11 mouse cellular contexts compared by ENCODE assay signal in the genomic region with DNA sequence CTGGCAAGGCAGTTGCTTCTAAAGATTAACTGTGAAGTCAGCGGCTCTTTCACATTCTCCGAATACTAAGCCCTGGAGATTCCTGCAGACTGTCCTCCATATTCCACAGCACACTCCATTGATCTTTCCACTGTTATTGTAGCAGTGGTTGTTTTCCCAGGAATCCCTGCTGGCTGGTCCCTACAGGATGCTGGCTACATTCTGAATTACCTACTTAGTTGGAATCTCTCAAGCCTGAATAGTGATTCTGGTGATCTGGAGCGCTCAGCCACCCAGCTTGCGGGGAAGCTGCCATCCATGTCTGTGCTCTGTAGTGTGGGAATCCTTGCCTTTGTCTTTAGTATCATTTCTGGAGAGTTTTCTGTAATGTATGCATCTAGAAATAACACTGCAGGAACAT. TPM values are rescaled to one million over a fixed set of nuclear protein-coding genes. Genes with fewer than 3 reads are reported as not detected.
DNase-seq lines count a peak whose midpoint lies in the region; ATAC-seq and TF ChIP-seq lines count a peak whose summit lies in the region.
"Had no signal": no experiment of that assay in that cellular context is flagged by ENCODE, and none has a peak within 500 bp of the region (broad histone marks: within the 10 kb centered on the region; RNA-seq: fewer than 3 reads in every experiment).

No protein-coding gene starts in this region.

- TF ChIP-seq CTCF in brain, embryonic 14.5 days (IDR thresholded peaks at IDR 0.05; ENCODE audit: borderline replicate concordance, extremely low read depth, insufficient read depth, insufficient read length), result no peak

- H3K9ac ChIP-seq in intestine, embryonic 14.5 days (ENCODE audit: low read length), result no peak overlapping the region
- H3K9ac ChIP-seq in intestine, embryonic 15.5 days, result no peak overlapping the region
- H3K9ac ChIP-seq in forebrain, embryonic 14.5 days (ENCODE audit: low read length), result peak overlapping the region; percentile 29; the same call in 1 of the 2 replicates
- no peak overlapping the region for H3K9ac ChIP-seq in midbrain, embryonic 11.5 days (ENCODE audit: low read length)

- ATAC-seq in intestine, embryonic 14.5 days (replicated peaks; ENCODE audit: low FRiP score, low TSS enrichment, low read depth), result no peak
- ATAC-seq in intestine, embryonic 15.5 days, result no peak
- peak; percentile 66; the same call in 1 of the 2 replicates for ATAC-seq in forebrain, embryonic 14.5 days
- ATAC-seq in midbrain, embryonic 11.5 days (ENCODE audit: low FRiP score), result peak; percentile 62
- ATAC-seq: intestine, postnatal 0 days had no signal

- WGBS in intestine, embryonic 14.5 days, result 42% methylated on average over 4 of the region's 4 CpGs
- 46% methylated on average over 4 of the region's 4 CpGs for WGBS in intestine, embryonic 15.5 days
- WGBS in forebrain, embryonic 14.5 days, result 14% methylated on average over 4 of the region's 4 CpGs
- WGBS in midbrain, embryonic 11.5 days, result 19% methylated on average over 4 of the region's 4 CpGs

- H3K4me1 ChIP-seq in intestine, embryonic 14.5 days (replicated peaks; ENCODE audit: control insufficient read depth, insufficient read depth, low read length), result no peaks in the 10 kb centered on the region
- H3K4me1 ChIP-seq in intestine, embryonic 15.5 days (replicated peaks), result no peaks in the 10 kb centered on the region
- H3K4me1 ChIP-seq in forebrain, embryonic 14.5 days (ENCODE audit: control insufficient read depth, insufficient read depth, low read length), result peaks cover 13% of the 10 kb centered on the region
- peaks cover 10% of the 10 kb centered on the region; the same call in 1 of the 2 replicates for H3K4me1 ChIP-seq in midbrain, embryonic 11.5 days (ENCODE audit: control insufficient read depth, insufficient read depth, low read length)

- no peak overlapping the region for H3K27ac ChIP-seq in intestine, embryonic 14.5 days (ENCODE audit: low read depth)
- no peak overlapping the region for H3K27ac ChIP-seq in intestine, embryonic 15.5 days
- 0 out of 2 replicates have a peak overlapping the region, but pooled peaks have one; percentile 30 for H3K27ac ChIP-seq in forebrain, embryonic 14.5 days (ENCODE audit: low read depth, low read length)
- H3K27ac ChIP-seq in midbrain, embryonic 11.5 days (ENCODE audit: low read depth, low read length), result no peak overlapping the region

- no peak overlapping the region for H3K4me3 ChIP-seq in intestine, embryonic 14.5 days (ENCODE audit: low read depth, low read length)
- no peak overlapping the region for H3K4me3 ChIP-seq in intestine, embryonic 15.5 days (replicated peaks)
- H3K4me3 ChIP-seq in forebrain, embryonic 14.5 days (ENCODE audit: low read depth, low read length), result 0 out of 2 replicates have a peak overlapping the region, but pooled peaks have one; percentile 4
- H3K4me3 ChIP-seq in midbrain, embryonic 11.5 days (ENCODE audit: low read depth, low read length), result no peak overlapping the region

- DNase-seq in intestine, embryonic 14.5 days (ENCODE audit: low spot score), result no peak
- peak; percentile 71 for DNase-seq in brain, embryonic 14.5 days (ENCODE audit: low read depth)
- DNase-seq in forebrain, embryonic 14.5 days (ENCODE audit: low spot score), result peak; percentile 50
- no peak for DNase-seq in midbrain, embryonic 11.5 days (ENCODE audit: low spot score, missing footprints)
- no peak for DNase-seq in urinary bladder, postnatal 10 days (ENCODE audit: low spot score)
- DNase-seq in adrenal gland, adult 18-20 months (ENCODE audit: low spot score in 2 of 2), result no peak
- no peak for DNase-seq in thymus, postnatal 25 days
- DNase-seq: adrenal gland, postnatal 25 days; right cerebral cortex, postnatal 14 days had no signal

- H3K4me2 ChIP-seq in intestine, embryonic 14.5 days (ENCODE audit: low read length), result peak overlapping the region; percentile 22; the same call in 1 of the 2 replicates
- no peak overlapping the region; the same call in 1 of the 2 replicates for H3K4me2 ChIP-seq in intestine, embryonic 15.5 days (replicated peaks)
- peak overlapping the region; percentile 39 for H3K4me2 ChIP-seq in forebrain, embryonic 14.5 days (ENCODE audit: low read length)
- peak overlapping the region; percentile 26 for H3K4me2 ChIP-seq in midbrain, embryonic 11.5 days

- no peaks in the 10 kb centered on the region for H3K27me3 ChIP-seq in intestine, embryonic 14.5 days (replicated peaks; ENCODE audit: control insufficient read depth, insufficient read depth, low read length)
- no peaks in the 10 kb centered on the region for H3K27me3 ChIP-seq in intestine, embryonic 15.5 days (replicated peaks)
- H3K27me3 ChIP-seq in forebrain, embryonic 14.5 days (replicated peaks; ENCODE audit: control insufficient read depth, insufficient read depth, low read length), result no peaks in the 10 kb centered on the region
- no peaks in the 10 kb centered on the region for H3K27me3 ChIP-seq in midbrain, embryonic 11.5 days (ENCODE audit: control insufficient read depth, insufficient read depth, low read length)

- TF ChIP-seq POLR2A in brain, embryonic 14.5 days (IDR thresholded peaks at IDR 0.05; ENCODE audit: borderline replicate concordance, extremely low read depth, insufficient read depth, insufficient read length, poor library complexity, severe bottlenecking), result no peak

- no peaks in the 10 kb centered on the region for H3K36me3 ChIP-seq in intestine, embryonic 14.5 days (ENCODE audit: control insufficient read depth, insufficient read depth, low read length)
- no peaks in the 10 kb centered on the region for H3K36me3 ChIP-seq in intestine, embryonic 15.5 days
- no peaks in the 10 kb centered on the region for H3K36me3 ChIP-seq in forebrain, embryonic 14.5 days (ENCODE audit: control insufficient read depth, insufficient read depth, low read length)
- no peaks in the 10 kb centered on the region for H3K36me3 ChIP-seq in midbrain, embryonic 11.5 days (ENCODE audit: control insufficient read depth, insufficient read depth, low read length)

- H3K9me3 ChIP-seq in intestine, embryonic 14.5 days (ENCODE audit: control insufficient read depth, low read length), result no peaks in the 10 kb centered on the region
- H3K9me3 ChIP-seq in intestine, embryonic 15.5 days, result no peaks in the 10 kb centered on the region
- no peaks in the 10 kb centered on the region for H3K9me3 ChIP-seq in forebrain, embryonic 14.5 days (replicated peaks; ENCODE audit: control insufficient read depth, low read length)
- no peaks in the 10 kb centered on the region for H3K9me3 ChIP-seq in midbrain, embryonic 11.5 days (ENCODE audit: control insufficient read depth, low read length)

RNA-seq across cellular contexts. Expression of a gene that starts 51.5 kb away (rescaled TPM):
- 2.8 and 3.1 TPM in 2 replicates for polyA plus RNA-seq in intestine, embryonic 14.5 days (2014; fragmentation: Nextera tagmentation; extraction: Ambion mirVana)
- 2.7 and 3.0 TPM in 2 replicates for polyA plus RNA-seq in intestine, embryonic 15.5 days (2015; fragmentation: Nextera tagmentation; extraction: Ambion mirVana)
- 28.6 and 43.7 TPM in 2 replicates for polyA plus RNA-seq in brain, embryonic 14.5 days (2012; rRNA removed)
- polyA plus RNA-seq in forebrain, embryonic 14.5 days (2014; fragmentation: Nextera tagmentation; extraction: Ambion mirVana), result 33.0 and 65.4 TPM in 2 replicates
- polyA plus RNA-seq in midbrain, embryonic 11.5 days (2014; fragmentation: Nextera tagmentation; extraction: Ambion mirVana), result 15.0 and 19.3 TPM in 2 replicates
- total RNA-seq in adrenal gland, adult 18-20 months (2021), result under 1 TPM; 0.30 to 0.54 TPM

Comparison
In these comparisons a context has a peak if more than half of its experiments do, and no peak if none do; other contexts are left out.
1. ATAC-seq: peak in forebrain, embryonic 14.5 days (single experiment) and midbrain, embryonic 11.5 days (single experiment); none in intestine, embryonic 14.5 days (single experiment) and intestine, embryonic 15.5 days (single experiment).
2. DNase-seq: peak in brain, embryonic 14.5 days (single experiment) and forebrain, embryonic 14.5 days (single experiment); none in intestine, embryonic 14.5 days (single experiment), midbrain, embryonic 11.5 days (single experiment), urinary bladder, postnatal 10 days (single experiment), adrenal gland, adult 18-20 months (0 of 2) and thymus, postnatal 25 days (single experiment).